Mouse (Mus musculus): ENCODE data around the gene Gm47959. TPM values are rescaled to one million over a fixed set of nuclear protein-coding genes. Genes with fewer than 3 reads are reported as not detected.
"Not testable (repeated sequence)": the region's sequence is repeated elsewhere in the genome, so short reads cannot be mapped to it uniquely, and the experiment has no call there.

Gene Gm47959
- not detected for total RNA-seq (2022)

- DNase-seq (ENCODE audit: low spot score in 2 of 2) = not testable (repeated sequence)
Observed at GRCm38 (mm10) chr1:83000306-83000705, at the start of gene Gm47959. TSS of gene Gm47959 (plus strand) at chr1:83000548.

- not testable (repeated sequence) for DNase-seq (ENCODE audit: low spot score in 2 of 2)
Observed at GRCm38 (mm10) chr1:82955913-82956312, 44.4 kb upstream of the Gm47959 start, which contains the start of gene Gm7544. TSS of gene Gm7544 (minus strand) at chr1:82956013.

GRCm38 (mm10) chr1:82959870-82960385, 40.4 kb upstream of the Gm47959 start, which contains the start of gene Gm47955:
TSS of gene Gm47955 (plus strand) at chr1:82960286.
- DNase-seq (ENCODE audit: low spot score in 2 of 2) = no peak

- DNase-seq (ENCODE audit: low spot score in 2 of 2) = no peak
Observed at GRCm38 (mm10) chr1:82966413-82966812, 33.9 kb upstream of the Gm47959 start.

- DNase-seq (ENCODE audit: low spot score in 2 of 2) = no peak
Observed at GRCm38 (mm10) chr1:82972046-82972445, 28.3 kb upstream of the Gm47959 start.

- DNase-seq (ENCODE audit: low spot score in 2 of 2) = no peak
Observed at GRCm38 (mm10) chr1:82973244-82973643, 27.1 kb upstream of the Gm47959 start.

- DNase-seq (ENCODE audit: low spot score in 2 of 2) = no peak
Observed at GRCm38 (mm10) chr1:82973901-82974300, 26.4 kb upstream of the Gm47959 start.

- DNase-seq (ENCODE audit: low spot score in 2 of 2) = no peak
Observed at GRCm38 (mm10) chr1:82974342-82974741, 26.0 kb upstream of the Gm47959 start.

GRCm38 (mm10) chr1:82975750-82976149, 24.6 kb upstream of the Gm47959 start:
- no peak for DNase-seq (ENCODE audit: low spot score in 2 of 2)

- DNase-seq (ENCODE audit: low spot score in 2 of 2) = no peak
Observed at GRCm38 (mm10) chr1:82977840-82978239, 22.5 kb upstream of the Gm47959 start.

- no peak for DNase-seq (ENCODE audit: low spot score in 2 of 2)
Observed at GRCm38 (mm10) chr1:82986738-82987137, 13.6 kb upstream of the Gm47959 start.

- no peak for DNase-seq (ENCODE audit: low spot score in 2 of 2)
Observed at GRCm38 (mm10) chr1:82987530-82988198, 12.7 kb upstream of the Gm47959 start.

GRCm38 (mm10) chr1:82991062-82991461, 9.3 kb upstream of the Gm47959 start:
- no peak for DNase-seq (ENCODE audit: low spot score in 2 of 2)

GRCm38 (mm10) chr1:82991596-82991995, 8.8 kb upstream of the Gm47959 start:
- DNase-seq (ENCODE audit: low spot score in 2 of 2) = no peak

GRCm38 (mm10) chr1:82992093-82992492, 8.3 kb upstream of the Gm47959 start:
- DNase-seq (ENCODE audit: low spot score in 2 of 2) = no peak

GRCm38 (mm10) chr1:82993947-82994346, 6.4 kb upstream of the Gm47959 start:
- DNase-seq (ENCODE audit: low spot score in 2 of 2) = no peak

GRCm38 (mm10) chr1:83006218-83007179, 6.2 kb downstream of the Gm47959 start:
- DNase-seq (ENCODE audit: low spot score in 2 of 2) = no peak

GRCm38 (mm10) chr1:83007471-83007870, 7.1 kb downstream of the Gm47959 start:
- no peak for DNase-seq (ENCODE audit: low spot score in 2 of 2)

- DNase-seq (ENCODE audit: low spot score in 2 of 2) = no peak
Observed at GRCm38 (mm10) chr1:83014477-83014876, 14.1 kb downstream of the Gm47959 start.

- no peak for DNase-seq (ENCODE audit: low spot score in 2 of 2)
Observed at GRCm38 (mm10) chr1:83015329-83015879, 15.1 kb downstream of the Gm47959 start.

- DNase-seq (ENCODE audit: low spot score in 2 of 2) = no peak
Observed at GRCm38 (mm10) chr1:83016556-83016955, 16.2 kb downstream of the Gm47959 start.

- DNase-seq (ENCODE audit: low spot score in 2 of 2) = no peak
Observed at GRCm38 (mm10) chr1:83031950-83032349, 31.6 kb downstream of the Gm47959 start.

Data from left cerebral cortex, adult 8-10 months (tissue).